Mouse (Mus musculus) kidney, embryonic 16.5 days (tissue): Measurements from ENCODE around the gene Polr2h. TPM values are rescaled to one million over a fixed set of nuclear protein-coding genes. Genes with fewer than 3 reads are reported as not detected.

Source experiments
- ATAC-seq: fragments of 200-750 bp; cut with Nextera tagmentation; 2 replicates; pipeline ENCODE4 v1.8.0; 2017; ENCODE audit warnings: moderate TSS enrichment; ENCODE audit not compliant: low FRiP score, low TSS enrichment
- H3K27ac ChIP-seq: fragments of 300-500 bp; sonication (generic); 2 replicates; pipeline ENCODE4 v1.5.1; 2014; ENCODE audit warnings: low read length
- H3K27me3 ChIP-seq: fragments of 300-500 bp; sonication (generic); 2 replicates; pipeline ENCODE4 v1.6.1; 2014; ENCODE audit warnings: low read length, control low read depth, mixed read lengths; ENCODE audit not compliant: insufficient read depth
- H3K36me3 ChIP-seq: fragments of 300-500 bp; sonication (generic); 2 replicates; pipeline ENCODE4 v1.6.1; 2014; ENCODE audit warnings: low read length, control low read depth, mixed read lengths; ENCODE audit not compliant: insufficient read depth
- H3K4me1 ChIP-seq: fragments of 300-500 bp; sonication (generic); 2 replicates; pipeline ENCODE4 v1.6.1; 2014; ENCODE audit warnings: low read length, control low read depth, mixed read lengths; ENCODE audit not compliant: insufficient read depth
- H3K4me2 ChIP-seq: fragments of 300-500 bp; sonication (generic); replicated peaks from 2 replicates; pipeline ENCODE4 v1.6.1; 2014; ENCODE audit warnings: low read depth, low read length
- H3K4me3 ChIP-seq: fragments of 300-500 bp; sonication (generic); 2 replicates; pipeline ENCODE4 v1.5.1; 2014; ENCODE audit warnings: mild to moderate bottlenecking, low read length
- H3K9ac ChIP-seq: fragments of 300-500 bp; sonication (generic); replicated peaks from 2 replicates; pipeline ENCODE4 v1.6.1; 2014; ENCODE audit warnings: low read length
- H3K9me3 ChIP-seq: fragments of 300-500 bp; sonication (generic); 2 replicates; pipeline ENCODE4 v1.6.1; 2016; ENCODE audit warnings: low read length, control low read depth
- WGBS: fragments of 180-500 bp; shearing (Covaris S2); extraction: QIAGEN DNeasy Blood & Tissue Kit; methylation state at CpG from one replicate; pipeline ENCODE4 v1.1.7; 2014; 5-methylcytosine and 5-hydroxymethylcytosine counted together
- polyA plus RNA-seq: library from polyadenylated mRNA; unstranded; fragments of >200 nt; fragmentation: Nextera tagmentation; extraction: Ambion mirVana; gene quantifications from 2 replicates; pipeline ENCODE4 v1.2.1, GENCODE M21; 2015

Gene Polr2h
- polyA plus RNA-seq, 1 experiment from 2014 or later, result 119 TPM

DNA sequence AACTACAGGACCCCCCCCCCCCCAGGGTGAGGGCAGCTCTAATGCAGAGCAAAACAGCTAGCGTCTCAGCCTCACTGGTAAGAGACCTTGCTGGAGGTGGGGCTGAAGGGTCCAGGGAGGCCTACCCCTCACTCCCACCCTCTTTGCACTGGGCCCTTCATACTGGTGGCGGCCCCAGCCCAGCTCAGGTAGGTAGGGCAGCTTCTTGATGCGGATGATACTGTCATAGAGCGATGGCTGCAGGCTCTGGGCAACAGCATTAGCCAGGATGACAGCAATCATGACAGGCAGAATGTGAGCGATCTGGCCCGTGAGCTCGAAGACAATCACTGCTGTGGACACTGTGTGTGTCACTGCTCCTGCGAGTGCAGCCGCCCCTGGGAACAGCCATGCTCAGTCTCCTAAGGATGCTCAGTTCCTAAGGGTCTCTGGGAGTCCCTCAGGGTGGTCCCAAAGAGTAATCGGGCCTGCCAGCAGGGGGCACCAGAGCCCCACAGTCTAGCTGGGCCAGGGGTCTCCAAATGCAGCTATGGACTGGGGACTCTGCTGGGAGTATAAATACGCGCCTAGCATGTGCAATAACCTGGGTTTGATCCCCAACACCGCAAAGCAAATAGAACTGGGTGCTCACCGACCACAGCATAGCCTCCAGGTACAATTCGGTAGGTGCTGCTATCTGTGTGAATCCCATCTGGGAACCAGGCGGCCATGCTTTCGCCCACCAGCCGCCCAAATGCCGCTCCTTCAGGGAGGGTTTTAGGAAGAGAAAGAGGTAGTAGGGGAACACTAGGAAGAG is 8.3 kb upstream of the Polr2h start:
- H3K9me3 ChIP-seq, result no peaks in the 10 kb centered on the region
- no peak overlapping the region for H3K27ac ChIP-seq
- no peaks in the 10 kb centered on the region for H3K27me3 ChIP-seq
- ATAC-seq, result peak; percentile 17; the same call in 1 of the 2 replicates
- peaks cover 38% of the 10 kb centered on the region for H3K36me3 ChIP-seq
- H3K4me2 ChIP-seq, result no peak overlapping the region
- H3K4me1 ChIP-seq, result peaks cover 2% of the 10 kb centered on the region; the same call in 1 of the 2 replicates
- 75% methylated on average over 19 of the region's 19 CpGs for WGBS
- H3K4me3 ChIP-seq, result no peak overlapping the region
- no peak overlapping the region for H3K9ac ChIP-seq

DNA sequence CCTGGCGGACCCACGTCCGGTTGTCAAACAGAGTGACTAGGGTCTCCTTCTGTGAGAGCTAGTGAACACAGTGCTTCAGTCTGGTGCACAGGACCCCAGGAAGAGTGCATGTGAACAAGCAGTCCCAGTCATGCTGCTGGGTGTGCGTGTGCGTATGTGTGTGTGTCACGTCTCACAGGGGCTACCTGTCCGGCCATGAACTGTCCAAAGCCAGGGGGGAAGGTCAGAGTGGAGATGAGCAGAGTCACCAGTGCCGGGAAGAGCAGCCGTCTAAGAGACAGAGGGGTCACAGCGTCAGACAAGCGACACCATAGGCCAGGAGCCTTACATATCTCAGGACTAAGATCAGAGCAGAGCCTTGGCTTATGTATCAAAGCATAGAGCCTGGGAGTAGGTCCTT is 7.1 kb upstream of the Polr2h start:
- Histone ChIP-seq H3K27ac (no peak overlapping the region), H3K9ac (no peak overlapping the region), H3K4me3 (no peak overlapping the region), H3K27me3 (no peaks in the 10 kb centered on the region), H3K36me3 (peaks cover 38% of the 10 kb centered on the region), H3K4me1 (peaks cover 13% of the 10 kb centered on the region), H3K4me2 (no peak overlapping the region), H3K9me3 (no peaks in the 10 kb centered on the region)
- no peak for ATAC-seq
- 87% methylated on average over 11 of the region's 11 CpGs for WGBS

DNA sequence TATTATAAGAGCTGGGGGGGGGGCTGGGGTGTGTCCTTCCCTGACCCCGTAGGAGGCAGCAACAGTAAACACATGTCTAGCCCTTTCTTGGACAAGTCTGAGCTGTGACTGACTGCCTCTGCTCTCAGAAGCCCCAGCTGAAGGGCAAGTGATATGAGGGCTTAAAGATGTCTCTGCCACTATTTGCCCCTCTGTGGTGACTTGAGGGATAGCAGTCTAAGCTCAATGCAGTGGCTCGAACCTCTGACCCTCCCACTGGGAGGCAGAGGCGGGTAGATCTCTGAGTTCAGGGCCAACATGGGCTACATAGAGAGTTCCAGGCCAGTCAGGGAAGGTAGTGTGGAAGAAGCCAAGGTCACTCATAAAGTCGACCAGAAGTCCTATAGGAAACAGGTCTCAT is 6.7 kb upstream of the Polr2h start:
- H3K9me3 ChIP-seq, result no peaks in the 10 kb centered on the region
- peaks cover 15% of the 10 kb centered on the region for H3K4me1 ChIP-seq
- H3K27ac ChIP-seq, result no peak overlapping the region
- H3K36me3 ChIP-seq, result peaks cover 37% of the 10 kb centered on the region
- ATAC-seq, result no peak
- WGBS, result 85% methylated on average over 4 of the region's 4 CpGs
- no peak overlapping the region for H3K4me2 ChIP-seq
- H3K27me3 ChIP-seq, result no peaks in the 10 kb centered on the region
- H3K9ac ChIP-seq, result no peak overlapping the region
- no peak overlapping the region for H3K4me3 ChIP-seq

DNA sequence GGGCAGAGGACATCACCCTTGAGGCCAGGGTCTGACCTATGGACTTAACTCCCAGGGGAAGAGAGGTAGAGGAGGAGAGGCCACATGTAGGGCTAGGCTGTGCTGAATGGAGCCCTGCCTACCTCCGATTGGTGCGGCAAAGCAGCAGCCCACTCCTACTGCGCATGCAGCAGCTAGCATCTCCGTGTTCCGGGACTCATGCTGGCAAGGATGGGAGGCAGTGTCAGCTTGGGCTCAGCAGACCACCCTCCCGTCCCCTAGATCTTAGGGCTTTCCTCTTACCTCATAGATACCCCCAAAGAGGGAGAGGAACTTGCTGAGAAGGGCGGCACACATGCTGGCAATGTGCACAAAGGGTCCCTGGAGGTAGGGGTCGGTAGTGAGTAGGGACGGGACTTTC is 5.3 kb upstream of the Polr2h start:
- Histone ChIP-seq H3K27me3 (no peaks in the 10 kb centered on the region), H3K4me2 (no peak overlapping the region), H3K4me3 (no peak overlapping the region), H3K9me3 (no peaks in the 10 kb centered on the region), H3K27ac (no peak overlapping the region), H3K4me1 (peaks cover 15% of the 10 kb centered on the region), H3K36me3 (peaks cover 34% of the 10 kb centered on the region), H3K9ac (no peak overlapping the region)
- 82% methylated on average over 9 of the region's 9 CpGs for WGBS
- ATAC-seq, result no peak

DNA sequence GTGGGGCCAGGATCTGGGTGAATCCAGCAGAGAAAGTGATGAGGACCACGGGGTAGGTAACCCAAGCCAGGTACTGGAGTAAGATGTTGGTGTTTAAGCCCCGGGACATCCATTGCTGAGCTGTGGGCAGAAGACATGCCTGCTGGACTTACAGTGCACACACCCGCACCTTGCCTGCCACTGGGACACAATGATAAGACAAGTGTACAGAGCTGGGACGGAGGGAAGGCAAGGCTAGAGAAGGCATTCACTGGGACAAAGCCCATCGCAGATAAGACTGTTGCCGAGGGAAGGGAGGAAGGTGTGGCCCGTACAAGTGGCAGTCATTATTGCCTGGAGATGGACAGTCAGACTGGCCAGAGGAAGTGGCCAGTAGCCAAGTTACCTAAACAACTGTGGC is 4.6 kb upstream of the Polr2h start:
- H3K4me3 ChIP-seq, result no peak overlapping the region
- no peak overlapping the region for H3K9ac ChIP-seq
- H3K36me3 ChIP-seq, result peaks cover 28% of the 10 kb centered on the region
- H3K4me1 ChIP-seq, result peaks cover 15% of the 10 kb centered on the region
- no peak for ATAC-seq
- WGBS, result 94% methylated on average over 7 of the region's 7 CpGs
- no peak overlapping the region for H3K27ac ChIP-seq
- no peaks in the 10 kb centered on the region for H3K9me3 ChIP-seq
- no peaks in the 10 kb centered on the region for H3K27me3 ChIP-seq
- no peak overlapping the region for H3K4me2 ChIP-seq

DNA sequence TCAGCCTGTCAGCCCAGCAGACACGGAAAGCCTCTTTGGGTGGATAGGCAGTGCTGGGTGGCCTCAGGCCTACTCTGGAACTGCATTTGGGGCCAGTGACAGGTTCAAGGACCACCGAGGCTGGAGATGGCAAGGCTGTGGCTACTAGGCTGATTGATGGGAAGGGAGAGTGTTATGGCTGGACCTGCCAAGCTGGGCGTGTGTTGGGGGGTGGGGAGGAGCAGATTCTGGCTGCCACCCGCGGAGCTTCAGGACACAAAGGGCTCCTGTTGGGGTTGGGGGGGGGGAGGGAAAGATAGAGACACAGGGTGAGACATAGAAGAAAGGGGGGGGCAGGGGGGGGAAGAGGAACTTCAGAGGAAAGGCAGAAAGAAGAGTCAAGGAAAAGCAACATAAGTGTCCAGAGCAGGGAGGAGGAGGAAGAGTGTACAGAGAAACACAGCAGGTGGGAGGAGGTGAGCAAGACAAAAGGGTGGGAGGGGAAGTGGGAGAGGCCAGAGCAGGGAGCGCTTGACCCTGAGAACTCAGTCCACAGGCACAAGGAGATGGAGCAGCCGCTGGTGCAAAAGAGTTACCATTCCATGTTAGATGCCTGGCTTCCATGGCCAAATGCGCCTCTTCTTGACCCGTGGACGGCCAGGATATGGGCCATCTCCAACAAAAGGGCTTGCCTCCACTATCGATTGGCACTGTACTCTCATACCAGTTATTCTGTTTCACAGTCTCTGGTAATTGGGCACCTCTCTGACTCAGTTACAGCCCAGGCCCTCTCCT is 3.0 kb upstream of the Polr2h start:
- peaks cover 23% of the 10 kb centered on the region for H3K36me3 ChIP-seq
- no peaks in the 10 kb centered on the region for H3K27me3 ChIP-seq
- peak overlapping the region; percentile 63 for H3K4me3 ChIP-seq
- peaks cover 21% of the 10 kb centered on the region for H3K4me1 ChIP-seq
- peak overlapping the region; percentile 81 for H3K9ac ChIP-seq
- no peak overlapping the region for H3K27ac ChIP-seq
- 41% methylated on average over 8 of the region's 11 CpGs for WGBS
- no peaks in the 10 kb centered on the region for H3K9me3 ChIP-seq
- H3K4me2 ChIP-seq, result peak overlapping the region; percentile 90
- no peak for ATAC-seq

DNA sequence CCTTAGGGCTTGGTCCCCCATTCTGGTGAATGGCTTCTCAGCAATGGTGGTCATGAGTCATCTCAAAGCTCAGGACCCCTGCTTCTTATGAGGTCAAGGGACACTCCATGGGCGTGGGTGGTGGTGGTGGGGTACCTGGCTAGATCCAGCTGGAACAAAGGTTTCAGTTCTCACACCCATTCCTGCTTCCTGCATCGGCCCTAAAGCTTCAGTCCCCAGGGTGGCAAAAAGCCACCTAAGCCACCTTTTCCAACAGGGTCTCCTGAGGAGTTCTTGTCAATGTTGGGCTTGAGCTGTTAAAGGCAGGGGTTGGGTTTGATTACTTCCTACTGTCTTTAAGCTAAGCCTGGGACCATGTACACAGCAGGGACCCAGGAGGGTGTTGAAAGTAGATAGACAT is 2.3 kb upstream of the Polr2h start:
- Histone ChIP-seq H3K4me2 (peak overlapping the region; percentile 90), H3K27me3 (no peaks in the 10 kb centered on the region), H3K4me3 (peak overlapping the region; percentile 63), H3K36me3 (peaks cover 27% of the 10 kb centered on the region), H3K27ac (peak overlapping the region; percentile 98; the same call in 1 of the 2 replicates), H3K9me3 (no peaks in the 10 kb centered on the region), H3K9ac (peak overlapping the region; percentile 81), H3K4me1 (peaks cover 21% of the 10 kb centered on the region)
- 43% methylated on average over 2 of the region's 2 CpGs for WGBS
- ATAC-seq, result no peak

DNA sequence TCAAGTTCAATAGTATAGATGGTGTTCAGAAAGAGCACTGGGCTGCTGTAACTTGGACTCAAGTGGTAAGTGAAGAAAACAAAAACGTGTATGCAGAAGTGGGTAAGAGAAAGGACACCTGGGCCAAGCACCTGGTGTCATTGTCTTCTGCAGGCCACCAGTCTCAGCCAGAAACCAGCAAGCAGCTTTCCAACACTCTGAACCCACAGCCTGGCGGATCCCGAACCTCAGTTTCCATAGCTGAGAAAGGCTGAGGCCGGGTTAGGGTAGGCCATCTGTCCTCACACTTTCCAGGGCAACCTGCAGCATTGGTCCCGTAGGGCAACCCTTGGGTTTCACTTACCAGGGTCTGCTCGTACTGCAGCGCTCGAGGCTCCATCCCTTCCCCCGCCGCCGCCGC is 1.9 kb upstream of the Polr2h start:
- peak overlapping the region; percentile 81 for H3K9ac ChIP-seq
- no peaks in the 10 kb centered on the region for H3K27me3 ChIP-seq
- ATAC-seq, result no peak
- peaks cover 21% of the 10 kb centered on the region for H3K4me1 ChIP-seq
- peaks cover 31% of the 10 kb centered on the region for H3K36me3 ChIP-seq
- WGBS, result 1% methylated on average over 12 of the region's 12 CpGs
- H3K27ac ChIP-seq, result peak overlapping the region; percentile 98
- H3K4me2 ChIP-seq, result peak overlapping the region; percentile 90
- H3K9me3 ChIP-seq, result no peaks in the 10 kb centered on the region
- H3K4me3 ChIP-seq, result peak overlapping the region; percentile 63

DNA sequence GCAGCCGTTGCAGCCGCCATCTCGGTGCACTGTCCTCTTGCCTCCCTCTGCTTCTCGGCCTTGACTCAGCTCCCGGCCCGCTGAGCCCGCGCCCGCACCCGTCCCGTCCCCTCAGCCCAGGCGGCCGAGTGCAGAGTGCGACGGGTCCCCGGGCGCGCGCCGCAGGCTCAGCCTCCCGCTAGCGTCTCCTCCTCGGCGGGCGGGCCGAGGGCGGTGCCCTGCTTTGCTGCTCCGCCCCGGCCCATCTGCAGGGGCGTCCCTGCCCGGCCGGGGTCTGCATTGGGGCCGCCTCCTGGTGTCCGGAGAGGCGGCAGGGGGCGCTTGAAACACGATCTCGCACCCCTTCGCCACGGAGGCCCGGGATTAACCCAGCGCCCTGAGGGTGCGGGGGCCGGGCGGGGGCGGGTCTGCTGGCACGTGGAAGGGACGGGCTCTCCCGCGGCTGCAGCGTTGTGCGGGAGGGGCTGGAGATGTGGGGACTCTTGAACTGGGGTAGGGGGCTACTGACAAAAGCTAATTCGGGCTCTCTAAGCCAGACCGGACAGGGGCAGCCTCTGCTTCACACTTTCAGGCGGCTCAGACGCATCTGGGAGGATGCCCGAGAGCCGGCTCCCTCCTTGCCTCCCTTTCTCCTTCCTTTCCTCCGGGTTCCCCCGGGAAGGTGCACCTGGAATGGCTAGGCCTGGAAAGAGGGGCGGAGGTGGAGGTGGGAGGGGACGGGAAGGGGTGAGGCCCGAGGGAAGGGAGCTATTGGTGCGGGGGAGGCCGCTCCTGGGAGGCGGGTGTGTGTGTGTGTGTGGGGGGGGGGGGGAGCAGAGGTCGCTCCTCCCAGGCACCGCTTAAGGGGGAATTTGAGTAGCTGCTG is 1.3 kb upstream of the Polr2h start:
- Histone ChIP-seq H3K4me2 (peak overlapping the region; percentile 90), H3K27ac (peak overlapping the region; percentile 98), H3K4me3 (peak overlapping the region; percentile 63), H3K27me3 (no peaks in the 10 kb centered on the region), H3K9ac (peak overlapping the region; percentile 81), H3K4me1 (peaks cover 21% of the 10 kb centered on the region), H3K36me3 (peaks cover 27% of the 10 kb centered on the region), H3K9me3 (no peaks in the 10 kb centered on the region)
- WGBS, result 0% methylated on average over 58 of the region's 68 CpGs
- ATAC-seq, result peak; percentile 87
